Mouse (Mus musculus) embryonic facial prominence, embryonic 10.5 days (tissue): ENCODE data around the gene Rnf220. TPM values are rescaled to one million over a fixed set of nuclear protein-coding genes. Genes with fewer than 3 reads are reported as not detected.
"Not testable (repeated sequence)": the region's sequence is repeated elsewhere in the genome, so short reads cannot be mapped to it uniquely, and the experiment has no call there.

ENCODE experiments used
- DNase-seq: peaks from one replicate; pipeline ENCODE4 v3.0.0-alpha.2; 2017; ENCODE audit warnings: low spot score
- H3K27ac ChIP-seq: fragments of 300-500 bp; sonication (generic); replicated peaks from 2 replicates; pipeline ENCODE4 v1.5.1; 2016; ENCODE audit warnings: mild to moderate bottlenecking
- H3K27me3 ChIP-seq: fragments of 300-500 bp; sonication (generic); replicated peaks from 2 replicates; pipeline ENCODE4 v1.6.1; 2016; ENCODE audit warnings: low read depth, mild to moderate bottlenecking; ENCODE audit not compliant: poor library complexity, severe bottlenecking
- H3K36me3 ChIP-seq: fragments of 300-500 bp; sonication (generic); replicated peaks from 2 replicates; pipeline ENCODE4 v1.6.1; 2016; ENCODE audit warnings: mild to moderate bottlenecking, moderate library complexity
- H3K4me1 ChIP-seq: fragments of 300-500 bp; sonication (generic); 2 replicates; pipeline ENCODE4 v1.6.1; 2016
- H3K4me3 ChIP-seq: fragments of 300-500 bp; sonication (generic); 2 replicates; pipeline ENCODE4 v1.5.1; 2016; ENCODE audit warnings: mild to moderate bottlenecking, moderate library complexity
- H3K9me3 ChIP-seq: fragments of 300-500 bp; sonication (generic); 2 replicates; pipeline ENCODE4 v1.6.1; 2016; ENCODE audit warnings: mild to moderate bottlenecking
- WGBS: fragments of 180-500 bp; shearing (Covaris S2); methylation state at CpG from one replicate; pipeline ENCODE4 v1.1.7; 2016; 5-methylcytosine and 5-hydroxymethylcytosine counted together
- polyA plus RNA-seq: library from polyadenylated mRNA; unstranded; fragments of >200 nt; fragmentation: Nextera tagmentation; extraction: Ambion mirVana; gene quantifications from 2 replicates; pipeline ENCODE4 v1.2.1, GENCODE M21; 2016

Gene Rnf220
- polyA plus RNA-seq, 1 experiment from 2014 or later: 94.8 TPM

- H3K27ac ChIP-seq, H3K27me3 ChIP-seq, H3K4me3 ChIP-seq, DNase-seq, H3K36me3 ChIP-seq, H3K9me3 ChIP-seq: not testable (repeated sequence)
- H3K4me1 ChIP-seq: peaks cover 11% of the 10 kb centered on the region
- WGBS: 74% methylated on average over 6 of the region's 6 CpGs
Measured at GRCm38 (mm10) chr4:117259909-117260308, 236.9 kb downstream of the Rnf220 start.

DNA sequence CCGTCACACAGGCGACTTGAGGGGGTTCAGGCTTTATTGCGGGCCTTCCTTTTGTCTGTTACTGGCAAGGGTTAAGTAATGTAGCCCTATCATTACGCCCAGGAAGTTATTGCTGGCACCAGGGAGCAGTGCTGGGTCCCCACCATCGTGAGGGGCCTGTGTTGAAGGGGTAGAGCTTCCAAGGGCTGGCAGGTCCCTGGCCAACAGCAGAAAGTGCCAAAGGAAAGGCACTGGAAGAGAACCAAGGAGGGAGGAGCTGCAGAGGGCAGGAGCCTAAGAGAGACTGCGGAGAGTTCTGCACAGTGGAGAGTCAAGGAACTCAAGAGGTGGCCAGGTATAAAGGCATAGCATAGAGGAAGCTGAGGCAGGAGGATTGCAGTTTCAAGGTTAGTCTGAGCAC lies 242.2 kb downstream of the Rnf220 start:
- no peak overlapping the region; the same call in 1 of the 2 replicates for H3K27ac ChIP-seq
- DNase-seq: no peak
- 66% methylated on average over 6 of the region's 6 CpGs for WGBS
- H3K4me3 ChIP-seq: no peak overlapping the region
- H3K36me3 ChIP-seq: no peaks in the 10 kb centered on the region
- no peaks in the 10 kb centered on the region for H3K9me3 ChIP-seq
- H3K27me3 ChIP-seq: 0 out of 2 replicates have a peak, but pooled peaks cover 5% of the 10 kb centered on the region
- peaks cover 42% of the 10 kb centered on the region for H3K4me1 ChIP-seq

DNA sequence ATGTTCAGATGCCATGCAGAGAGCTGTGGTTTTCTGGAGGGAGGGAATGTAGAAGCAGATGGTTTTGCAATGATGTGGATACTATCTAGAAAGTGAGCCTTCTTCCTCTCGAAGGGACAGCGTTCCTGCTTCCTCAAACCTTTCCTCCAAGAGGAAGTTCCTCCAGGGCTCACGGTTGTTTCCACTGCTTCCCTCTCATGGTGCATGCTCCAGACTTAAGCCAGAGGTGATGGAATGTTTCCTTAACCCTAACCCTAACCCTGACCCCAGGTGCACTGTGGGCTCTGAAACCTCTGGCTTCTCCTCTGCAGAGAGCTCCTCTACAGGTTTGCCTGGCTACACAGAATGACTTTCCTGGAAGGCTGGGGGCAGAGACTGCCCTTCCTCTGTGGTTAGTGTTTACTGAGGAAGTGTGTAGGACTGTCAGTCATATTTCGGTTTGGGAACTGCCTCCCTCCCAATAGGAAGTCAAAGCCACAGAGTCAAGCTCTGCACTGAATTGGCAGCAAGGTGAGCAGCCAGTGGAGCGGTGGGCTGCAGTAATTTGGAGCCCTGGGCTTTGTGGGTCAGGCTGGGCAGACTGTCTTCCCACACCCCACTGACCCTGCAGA lies 242.7 kb downstream of the Rnf220 start:
- Histone ChIP-seq H3K27me3 (0 out of 2 replicates have a peak, but pooled peaks cover 5% of the 10 kb centered on the region), H3K4me1 (peaks cover 42% of the 10 kb centered on the region), H3K9me3 (no peaks in the 10 kb centered on the region), H3K4me3 (no peak overlapping the region), H3K36me3 (no peaks in the 10 kb centered on the region), H3K27ac (no peak overlapping the region; the same call in 1 of the 2 replicates)
- 61% methylated on average over 5 of the region's 5 CpGs for WGBS
- DNase-seq: no peak

DNA sequence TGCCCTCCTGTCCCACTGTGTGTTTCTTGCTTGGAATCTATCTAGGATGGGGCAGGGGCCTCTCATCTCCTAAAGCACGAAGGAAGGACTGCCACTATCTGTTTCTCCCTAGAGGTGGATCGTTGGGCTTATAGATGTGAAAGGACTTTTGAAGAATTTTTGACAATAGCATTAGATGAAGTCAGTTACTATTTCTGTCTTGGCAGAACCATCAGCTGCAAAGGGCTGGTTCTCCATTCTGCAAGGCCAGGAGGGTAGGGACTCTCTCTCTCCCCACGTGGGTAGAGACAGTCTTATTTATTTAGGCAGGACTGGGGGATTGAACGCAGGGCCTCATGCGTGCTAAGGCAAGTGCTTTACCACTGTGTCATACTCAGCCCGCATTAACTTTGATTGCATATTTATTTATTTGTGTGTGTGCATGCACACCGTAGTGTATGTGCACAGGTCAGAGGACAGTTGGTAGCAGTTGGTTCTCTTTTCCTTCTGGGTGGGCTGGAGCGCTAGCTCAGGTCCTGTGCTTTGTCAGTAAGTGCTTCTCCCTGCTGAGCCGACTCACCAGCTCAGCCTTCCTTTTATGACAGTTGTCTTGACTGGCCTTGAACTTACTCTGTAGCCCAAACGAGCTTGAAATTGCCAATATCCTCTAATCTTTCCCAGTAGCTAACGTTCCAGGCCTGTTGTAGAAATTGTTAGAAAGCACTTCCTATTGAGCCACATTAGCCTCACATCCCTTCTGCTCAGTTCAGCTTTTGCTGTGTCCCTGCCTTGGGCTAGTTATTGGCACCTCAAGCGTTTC lies 243.4 kb downstream of the Rnf220 start:
- Histone ChIP-seq H3K27me3 (0 out of 2 replicates have a peak, but pooled peaks cover 5% of the 10 kb centered on the region), H3K36me3 (no peaks in the 10 kb centered on the region), H3K4me1 (peaks cover 42% of the 10 kb centered on the region), H3K9me3 (no peaks in the 10 kb centered on the region), H3K4me3 (no peak overlapping the region), H3K27ac (peak overlapping the region; percentile 92; the same call in 1 of the 2 replicates)
- DNase-seq: no peak
- WGBS: 69% methylated on average over 12 of the region's 12 CpGs

GRCm38 (mm10) chr4:117252755-117253154 lies 244.1 kb downstream of the Rnf220 start:
- peak overlapping the region; percentile 76 for H3K4me3 ChIP-seq
- 80% methylated on average over 5 of the region's 5 CpGs for WGBS

GRCm38 (mm10) chr4:117252351-117252750 lies 244.5 kb downstream of the Rnf220 start:
- peak overlapping the region; percentile 92 for H3K27ac ChIP-seq
- H3K4me1 ChIP-seq: peaks cover 42% of the 10 kb centered on the region
- 0 out of 2 replicates have a peak, but pooled peaks cover 5% of the 10 kb centered on the region for H3K27me3 ChIP-seq
- no peak for DNase-seq
- 18% methylated on average over 5 of the region's 5 CpGs for WGBS
- no peaks in the 10 kb centered on the region for H3K36me3 ChIP-seq
- peak overlapping the region; percentile 76 for H3K4me3 ChIP-seq
- no peaks in the 10 kb centered on the region for H3K9me3 ChIP-seq

More at GRCm38 (mm10) chr4:117252755-117253154, 244.1 kb downstream of the Rnf220 start:
- Histone ChIP-seq H3K4me1 (peaks cover 42% of the 10 kb centered on the region), H3K9me3 (no peaks in the 10 kb centered on the region), H3K36me3 (no peaks in the 10 kb centered on the region), H3K27ac (peak overlapping the region; percentile 92), H3K27me3 (0 out of 2 replicates have a peak, but pooled peaks cover 5% of the 10 kb centered on the region)
- DNase-seq: no peak

- Histone ChIP-seq H3K36me3 (no peaks in the 10 kb centered on the region), H3K4me1 (peaks cover 42% of the 10 kb centered on the region), H3K9me3 (no peaks in the 10 kb centered on the region), H3K27ac (peak within 1 kb of the TSS; percentile 92), H3K27me3 (0 out of 2 replicates have a peak, but pooled peaks cover 5% of the 10 kb centered on the region), H3K4me3 (peak within 1 kb of the TSS; percentile 76)
- peak; percentile 98 for DNase-seq
- under 1% methylated on average over 43 of the region's 43 CpGs for WGBS
Measured at GRCm38 (mm10) chr4:117251801-117252316, 245.0 kb downstream of the Rnf220 start, which contains the start of the genes Tmem53 and Armh1. TSS of gene Tmem53 (plus strand) at chr4:117251951. TSS of gene Armh1 (minus strand) at chr4:117252125.

DNA sequence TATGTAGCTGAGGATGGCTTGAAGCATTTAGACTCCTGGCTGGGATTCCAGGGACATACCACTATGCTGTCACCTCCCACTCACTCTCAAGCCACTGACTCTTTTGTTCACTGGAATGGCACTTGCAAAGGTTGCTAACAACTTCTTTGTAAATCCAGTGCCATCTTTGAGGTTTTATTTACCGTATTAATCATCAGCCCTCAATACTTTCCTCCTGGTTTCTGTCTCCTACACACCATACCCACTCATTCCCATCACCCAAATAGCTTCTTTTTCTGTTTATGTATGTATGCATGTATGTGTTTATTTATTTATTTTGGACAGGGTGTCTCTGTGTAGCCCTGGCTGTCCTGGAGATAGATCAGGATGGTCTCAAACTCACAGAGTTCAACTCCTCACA lies 245.9 kb downstream of the Rnf220 start:
- no peak for DNase-seq
- WGBS: 79% methylated on average over 1 of the region's 1 CpGs
- Histone ChIP-seq H3K27ac (peak overlapping the region; percentile 3; the same call in 1 of the 2 replicates), H3K4me1 (peaks cover 42% of the 10 kb centered on the region), H3K27me3 (0 out of 2 replicates have a peak, but pooled peaks cover 5% of the 10 kb centered on the region), H3K4me3 (peak overlapping the region; percentile 76), H3K9me3 (no peaks in the 10 kb centered on the region), H3K36me3 (no peaks in the 10 kb centered on the region)

- Histone ChIP-seq H3K27ac (no peak overlapping the region), H3K4me3 (no peak overlapping the region), H3K27me3 (no peaks in the 10 kb centered on the region), H3K36me3 (no peaks in the 10 kb centered on the region), H3K4me1 (peaks cover 9% of the 10 kb centered on the region), H3K9me3 (no peaks in the 10 kb centered on the region)
- no peak for DNase-seq
- 88% methylated on average over 6 of the region's 6 CpGs for WGBS
Measured at GRCm38 (mm10) chr4:117240867-117241266, 256.0 kb downstream of the Rnf220 start.

DNA sequence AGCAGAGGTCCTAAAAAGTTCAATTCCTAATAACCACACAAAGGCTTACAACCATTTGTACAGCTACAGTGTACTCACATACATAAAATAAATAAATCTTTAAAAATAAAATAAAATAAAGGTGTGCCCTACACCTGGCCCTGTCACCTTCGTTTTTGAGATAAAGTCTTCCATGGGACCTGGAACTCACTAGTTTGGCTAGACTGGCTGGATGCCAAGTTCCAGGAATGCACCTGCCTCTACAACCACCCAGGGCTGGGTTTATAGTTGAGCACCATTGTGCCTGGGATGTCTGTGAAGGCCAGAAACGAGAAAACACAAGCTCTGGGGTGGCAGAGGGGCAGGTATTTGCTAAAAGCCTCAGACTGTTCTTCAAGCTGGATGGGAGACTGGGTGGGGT lies 257.7 kb downstream of the Rnf220 start:
- Histone ChIP-seq H3K36me3 (no peaks in the 10 kb centered on the region), H3K27me3 (no peaks in the 10 kb centered on the region), H3K4me3 (no peak overlapping the region), H3K9me3 (no peaks in the 10 kb centered on the region), H3K27ac (no peak overlapping the region), H3K4me1 (peaks cover 20% of the 10 kb centered on the region)
- WGBS: 64% methylated on average over 2 of the region's 2 CpGs
- DNase-seq: no peak

GRCm38 (mm10) chr4:117235822-117236221 lies 261.0 kb downstream of the Rnf220 start:
- Histone ChIP-seq H3K4me1 (peaks cover 16% of the 10 kb centered on the region), H3K27ac (no peak overlapping the region), H3K27me3 (no peaks in the 10 kb centered on the region), H3K9me3 (no peaks in the 10 kb centered on the region), H3K4me3 (no peak overlapping the region), H3K36me3 (no peaks in the 10 kb centered on the region)
- 53% methylated on average over 4 of the region's 4 CpGs for WGBS
- no peak for DNase-seq

GRCm38 (mm10) chr4:117234166-117234741 lies 262.6 kb downstream of the Rnf220 start:
- DNase-seq: no peak
- no peak overlapping the region for H3K4me3 ChIP-seq
- WGBS: 59% methylated on average over 7 of the region's 7 CpGs

More at GRCm38 (mm10) chr4:117234166-117234741, 262.6 kb downstream of the Rnf220 start:
- H3K9me3 ChIP-seq: no peaks in the 10 kb centered on the region
- H3K36me3 ChIP-seq: no peaks in the 10 kb centered on the region
- H3K27ac ChIP-seq: no peak overlapping the region
- no peaks in the 10 kb centered on the region for H3K27me3 ChIP-seq
- peaks cover 16% of the 10 kb centered on the region for H3K4me1 ChIP-seq
